Mouse (Mus musculus) inflammation-experienced regulatory T-cells (primary cell): ENCODE results near the gene Lrch2. TPM values are rescaled to one million over a fixed set of nuclear protein-coding genes. Genes with fewer than 3 reads are reported as not detected.

Experiments used
- polyA plus RNA-seq, 2 experiments: library from polyadenylated mRNA; unstranded; fragments of 100-300 nt; shearing (Covaris generic); gene quantifications; one replicate each; pipeline ENCODE4 v1.2.1; 2017

Lrch2 gene
- polyA plus RNA-seq = not detected

DNA sequence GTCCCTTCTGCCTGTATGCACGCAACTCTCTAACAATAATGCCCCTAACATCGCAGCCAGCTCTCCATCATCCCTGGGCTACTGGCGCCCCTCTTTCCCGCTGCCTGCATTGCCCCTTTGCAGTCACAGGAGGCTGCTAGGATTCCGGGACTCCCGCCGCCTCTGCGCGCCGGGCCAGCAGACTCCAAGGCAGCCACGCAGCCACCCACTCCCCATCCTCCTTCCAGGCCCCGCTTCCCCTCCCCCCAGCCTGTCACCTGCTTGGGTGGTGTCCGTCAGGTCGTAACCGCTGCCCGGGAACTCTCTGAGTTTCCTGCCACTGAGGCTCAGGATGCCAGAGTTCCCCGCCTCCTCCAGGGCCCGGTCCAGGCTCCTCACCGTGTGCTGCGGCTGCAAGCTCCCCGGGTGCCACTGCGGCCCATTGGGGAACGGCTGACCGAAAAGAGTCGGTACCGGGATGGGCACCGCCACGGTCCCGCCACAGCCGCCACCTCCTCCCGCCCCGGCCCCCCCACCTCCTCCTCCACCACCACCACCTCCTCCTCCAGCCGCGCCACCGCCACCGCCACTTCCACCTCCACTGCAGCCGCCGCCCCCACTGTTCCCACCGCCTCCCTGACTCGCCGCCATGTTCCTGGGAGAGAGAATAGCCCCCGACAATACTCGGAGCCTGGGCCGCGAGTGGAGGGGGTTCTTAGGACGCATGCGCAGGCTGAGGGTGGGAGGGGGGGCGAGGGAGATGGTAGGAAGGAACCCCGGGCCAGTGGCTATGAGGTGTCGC is at the start of gene Lrch2:
TSS of gene Lrch2 (minus strand) at position 661 of the 781 bp plus-strand sequence.

GRCm38 (mm10) chrX:147453610-147454009 is 100.3 kb downstream of the Lrch2 start, which contains the start of gene Vmn1r239-ps:
TSS of gene Vmn1r239-ps (minus strand) at chrX:147453710.

GRCm38 (mm10) chrX:147429129-147429528 is 124.8 kb downstream of the Lrch2 start, which contains the start of gene Il13ra2:
TSS of gene Il13ra2 (minus strand) at chrX:147429192.

Other genes starting within 250 kb of the Lrch2 start
- not detected for gene Il13ra2, start 124.9 kb downstream of the Lrch2 start, polyA plus RNA-seq
- not detected for gene Vmn1r239-ps, start 100.4 kb downstream of the Lrch2 start, polyA plus RNA-seq
- under 1 TPM in 1 of 2 experiments, not detected in 1; 0.22 TPM for gene Gm15128, start 211.9 kb upstream of the Lrch2 start, polyA plus RNA-seq